ENCODE assay signal across 12 mouse cellular contexts in the genomic region with DNA sequence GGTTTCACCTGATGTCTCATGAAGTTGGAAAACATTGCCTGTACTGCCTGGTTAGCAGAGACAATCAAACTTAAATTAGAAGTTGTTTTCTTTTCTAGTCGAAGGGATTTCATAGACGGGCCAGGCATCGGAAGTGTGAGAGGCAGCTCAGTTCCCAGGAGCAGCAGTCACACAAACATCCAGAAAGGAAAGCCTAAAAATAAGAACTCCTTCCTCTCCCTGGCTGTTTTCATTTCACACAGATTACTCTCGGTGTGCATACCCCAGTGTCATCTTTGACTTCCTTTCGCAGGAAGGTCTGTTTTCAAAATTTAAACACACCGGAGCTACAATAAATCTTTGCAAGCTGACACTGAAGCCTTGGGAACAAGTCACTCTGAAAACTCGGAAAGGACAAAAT.
A peak's percentile ranks its signal among the peaks of the same experiment; 100 is the strongest.
DNase-seq lines count a peak whose midpoint lies in the region; ATAC-seq and TF ChIP-seq lines count a peak whose summit lies in the region.
"Had no signal": no experiment of that assay in that cellular context is flagged by ENCODE, and none has a peak within 500 bp of the region (broad histone marks: within the 10 kb centered on the region; RNA-seq: fewer than 3 reads in every experiment).

No protein-coding gene starts in this region.

- 14% methylated on average over 7 of the region's 7 CpGs for WGBS in heart, postnatal 0 days
- WGBS in hindbrain, embryonic 14.5 days, result 67% methylated on average over 7 of the region's 7 CpGs

- peak; percentile 44 for DNase-seq in heart, adult 8-10 months (ENCODE audit: low spot score)
- DNase-seq in heart, postnatal 10 days, result no peak
- peak; percentile 17 for DNase-seq in adrenal gland, postnatal 14 days
- no peak for DNase-seq in heart, postnatal 0 days (ENCODE audit: low spot score)
- DNase-seq in lung, postnatal 10 days, result peak; percentile 37
- no peak for DNase-seq in hindbrain, embryonic 14.5 days (ENCODE audit: low spot score)
- DNase-seq: cerebellum, postnatal 10 days; layer of hippocampus, postnatal 36 days; thymus, adult 2 months had no signal

- H3K4me2 ChIP-seq in heart, postnatal 0 days (ENCODE audit: low read depth, low read length), result 0 out of 2 replicates have a peak overlapping the region, but pooled peaks have one; percentile 7
- H3K4me2 ChIP-seq in hindbrain, embryonic 14.5 days (replicated peaks), result no peak overlapping the region
- H3K4me2 ChIP-seq: limb, embryonic 15.5 days had no signal

- TF ChIP-seq CTCF in heart, postnatal 0 days (IDR thresholded peaks at IDR 0.05; ENCODE audit: low read depth), result no peak

- no peaks in the 10 kb centered on the region for H3K4me1 ChIP-seq in heart, postnatal 0 days (ENCODE audit: control insufficient read depth, insufficient read depth)
- peaks cover under 1% of the 10 kb centered on the region for H3K4me1 ChIP-seq in hindbrain, embryonic 14.5 days (replicated peaks; ENCODE audit: control insufficient read depth, insufficient read depth, low read length)
- H3K4me1 ChIP-seq: limb, embryonic 15.5 days had no signal

- no peak for ATAC-seq in heart, postnatal 0 days (ENCODE audit: insufficient read depth, low read depth)
- ATAC-seq in erythroid progenitor cell, adult 5-6 weeks (replicated peaks; ENCODE audit: low FRiP score, poor library complexity, severe bottlenecking), result no peak
- no peak for ATAC-seq in hindbrain, embryonic 14.5 days (ENCODE audit: low FRiP score)
- ATAC-seq: hindbrain, postnatal 0 days had no signal

- H3K36me3 ChIP-seq in heart, postnatal 0 days (replicated peaks; ENCODE audit: control insufficient read depth, insufficient read depth, low read length), result no peaks in the 10 kb centered on the region
- no peaks in the 10 kb centered on the region for H3K36me3 ChIP-seq in hindbrain, embryonic 14.5 days (replicated peaks; ENCODE audit: control insufficient read depth, insufficient read depth)
- H3K36me3 ChIP-seq: limb, embryonic 15.5 days had no signal

- H3K27me3 ChIP-seq in heart, postnatal 0 days (ENCODE audit: control insufficient read depth, insufficient read depth, low read length), result no peaks in the 10 kb centered on the region
- no peaks in the 10 kb centered on the region for H3K27me3 ChIP-seq in hindbrain, embryonic 14.5 days (ENCODE audit: control insufficient read depth, insufficient read depth, low read length)
- H3K27me3 ChIP-seq: limb, embryonic 15.5 days had no signal

- no peak overlapping the region for H3K4me3 ChIP-seq in heart, postnatal 0 days (ENCODE audit: low read depth, low read length)
- H3K4me3 ChIP-seq in hindbrain, embryonic 14.5 days (replicated peaks; ENCODE audit: low read length), result no peak overlapping the region
- H3K4me3 ChIP-seq: limb, embryonic 15.5 days had no signal

- no peak for TF ChIP-seq EP300 in heart, postnatal 0 days (IDR thresholded peaks at IDR 0.05; ENCODE audit: low read depth)

- intact Hi-C loops in heart, postnatal 10 days (cut with DNase I), result loop anchor here (1.0 to 2.0 kb wide), 2 partner anchors 10 to 14 kb away; no protein-coding TSS in a partner anchor

- H3K27ac ChIP-seq in heart, postnatal 0 days (ENCODE audit: low read depth), result peak overlapping the region; percentile 72
- H3K27ac ChIP-seq in hindbrain, embryonic 14.5 days, result no peak overlapping the region
- H3K27ac ChIP-seq: hindbrain, postnatal 0 days; limb, embryonic 15.5 days had no signal

- H3K9ac ChIP-seq in heart, postnatal 0 days (replicated peaks; ENCODE audit: low read depth, low read length), result no peak overlapping the region
- H3K9ac ChIP-seq in hindbrain, embryonic 14.5 days, result no peak overlapping the region
- H3K9ac ChIP-seq: limb, embryonic 15.5 days had no signal

- no peaks in the 10 kb centered on the region for H3K9me3 ChIP-seq in heart, postnatal 0 days (replicated peaks; ENCODE audit: control insufficient read depth, low read length)
- H3K9me3 ChIP-seq in hindbrain, embryonic 14.5 days (ENCODE audit: control insufficient read depth, low read length), result no peaks in the 10 kb centered on the region
- H3K9me3 ChIP-seq: limb, embryonic 15.5 days had no signal

Comparison
In these comparisons a context has a peak if more than half of its experiments do, and no peak if none do; other contexts are left out.
1. DNase-seq: peak in heart, adult 8-10 months (single experiment), adrenal gland, postnatal 14 days (single experiment) and lung, postnatal 10 days (single experiment); none in heart, postnatal 10 days (0 of 2), heart, postnatal 0 days (single experiment) and hindbrain, embryonic 14.5 days (single experiment).